Mouse (Mus musculus): ENCODE results near the gene Snapc1.

DNA sequence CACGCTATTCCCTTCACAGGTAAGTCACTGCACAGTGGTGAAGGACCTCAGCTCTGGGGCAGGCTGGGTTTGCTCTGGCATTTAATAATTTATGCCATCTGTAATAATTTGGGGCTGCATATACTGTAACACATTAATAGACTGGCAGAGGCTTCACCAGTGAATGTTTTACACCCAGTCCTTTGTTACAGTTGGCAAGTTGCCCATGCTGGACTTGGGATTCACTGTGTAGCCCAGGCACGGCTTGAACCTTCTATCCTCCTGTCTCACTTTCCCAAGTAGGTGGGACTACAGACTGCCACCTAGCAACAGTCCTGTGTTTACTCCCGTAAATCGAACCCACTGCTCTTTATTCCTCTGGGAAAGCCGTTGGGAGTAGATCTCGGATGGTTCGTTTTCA lies 22.0 kb downstream of the Snapc1 start:
- TF ChIP-seq CEBPB (IDR thresholded peaks at IDR 0.05; ENCODE audit: low read depth) (no peak), CTCF (IDR thresholded peaks at IDR 0.05; ENCODE audit: control insufficient read depth, insufficient read depth, insufficient read length) (no peak), MYOG (IDR thresholded peaks at IDR 0.05; ENCODE audit: control insufficient read depth, extremely low read depth, insufficient read length) (no peak), USF1 (IDR thresholded peaks at IDR 0.05; ENCODE audit: low read depth) (no peak)
